In genomic region chr7:83941701-83942101, GRCm38 (mm10) we compare ENCODE assay signal across 9 mouse cellular contexts. TPM values are rescaled to one million over a fixed set of nuclear protein-coding genes. Genes with fewer than 3 reads are reported as not detected.
DNase-seq lines count a peak whose midpoint lies in the region; ATAC-seq and TF ChIP-seq lines count a peak whose summit lies in the region.
"Had no signal": no experiment of that assay in that cellular context is flagged by ENCODE, and none has a peak within 500 bp of the region (broad histone marks: within the 10 kb centered on the region; RNA-seq: fewer than 3 reads in every experiment).

No protein-coding gene starts in this region.

- H3K4me2 ChIP-seq in stomach, postnatal 0 days (replicated peaks; ENCODE audit: low read depth), result no peak overlapping the region

- H3K9ac ChIP-seq in stomach, postnatal 0 days (ENCODE audit: low read length), result no peak overlapping the region

- no peak overlapping the region for H3K27ac ChIP-seq in forebrain, embryonic 10.5 days
- H3K27ac ChIP-seq in stomach, postnatal 0 days (replicated peaks), result no peak overlapping the region

- no peak overlapping the region for H3K4me3 ChIP-seq in forebrain, embryonic 10.5 days
- no peak overlapping the region for H3K4me3 ChIP-seq in stomach, postnatal 0 days (ENCODE audit: low read depth, low read length)

- 93% methylated on average over 8 of the region's 8 CpGs for WGBS in forebrain, embryonic 10.5 days
- 77% methylated on average over 8 of the region's 8 CpGs for WGBS in stomach, postnatal 0 days

- no peak for TF ChIP-seq EP300 in stomach, postnatal 0 days (optimal IDR thresholded peaks at IDR 0.05)

- H3K36me3 ChIP-seq in forebrain, embryonic 10.5 days (replicated peaks), result no peaks in the 10 kb centered on the region
- H3K36me3 ChIP-seq in stomach, postnatal 0 days (ENCODE audit: control insufficient read depth, insufficient read depth, low read length), result no peaks in the 10 kb centered on the region

- intact Hi-C loops in left cerebral cortex, postnatal 4 days (cut with DNase I), result no loop called here

- no peaks in the 10 kb centered on the region for H3K9me3 ChIP-seq in forebrain, embryonic 10.5 days
- no peaks in the 10 kb centered on the region for H3K9me3 ChIP-seq in stomach, postnatal 0 days (ENCODE audit: control insufficient read depth, low read length)

- H3K4me1 ChIP-seq in forebrain, embryonic 10.5 days, result no peaks in the 10 kb centered on the region
- H3K4me1 ChIP-seq in stomach, postnatal 0 days (replicated peaks; ENCODE audit: control insufficient read depth, insufficient read depth), result no peaks in the 10 kb centered on the region

- no peak for ATAC-seq in stomach, postnatal 0 days (ENCODE audit: low FRiP score, low TSS enrichment)

- H3K27me3 ChIP-seq in forebrain, embryonic 10.5 days (ENCODE audit: poor library complexity, severe bottlenecking), result no peaks in the 10 kb centered on the region
- H3K27me3 ChIP-seq in stomach, postnatal 0 days (ENCODE audit: control insufficient read depth, insufficient read depth, low read length), result no peaks in the 10 kb centered on the region

- no peak for TF ChIP-seq CTCF in stomach, postnatal 0 days (IDR thresholded peaks at IDR 0.05; ENCODE audit: low read depth)

- peak; percentile 8 for DNase-seq in left cerebral cortex, adult 11 months (ENCODE audit: low spot score)
- DNase-seq in left cerebral cortex, postnatal 4 days, result no peak
- DNase-seq in brain, adult 2 months (ENCODE audit: low read depth, low spot score), result peak; percentile 93
- peak; percentile 26 for DNase-seq in fibroblast of lung, adult 2 months (ENCODE audit: low read depth)
- peak; percentile 12 for DNase-seq in right cerebral cortex, postnatal 14 days
- no peak for DNase-seq in forebrain, embryonic 10.5 days (ENCODE audit: extremely low spot score, low spot score)
- no peak for DNase-seq in kidney, adult 18-20 months
- DNase-seq in stomach, postnatal 0 days (ENCODE audit: low spot score), result no peak
- DNase-seq: kidney, adult 11 months had no signal

RNA-seq across cellular contexts. Expression of gene Mesd, which starts 57.4 kb away (rescaled TPM):
- total RNA-seq in left cerebral cortex, postnatal 4 days (2021), result 10 to 100 TPM; 55.4 to 60.3 TPM
- 102 and 106 TPM in 2 replicates for polyA plus RNA-seq in forebrain, embryonic 10.5 days (2016; fragmentation: Nextera tagmentation; extraction: Ambion mirVana)
- polyA plus RNA-seq in stomach, postnatal 0 days (2015; fragmentation: Nextera tagmentation; extraction: Ambion mirVana), result 54.7 and 62.9 TPM in 2 replicates

RNA-seq across cellular contexts. Expression of gene Tlnrd1, which starts 57.6 kb away (rescaled TPM):
- total RNA-seq in left cerebral cortex, postnatal 4 days (2021), result 10 to 100 TPM; 20.5 to 20.7 TPM
- 7.6 and 8.4 TPM in 2 replicates for polyA plus RNA-seq in forebrain, embryonic 10.5 days (2016; fragmentation: Nextera tagmentation; extraction: Ambion mirVana)
- 8.5 and 10.8 TPM in 2 replicates for polyA plus RNA-seq in stomach, postnatal 0 days (2015; fragmentation: Nextera tagmentation; extraction: Ambion mirVana)

Comparison
In these comparisons a context has a peak if more than half of its experiments do, and no peak if none do; other contexts are left out.
1. DNase-seq: peak in left cerebral cortex, adult 11 months (single experiment), brain, adult 2 months (single experiment), fibroblast of lung, adult 2 months (single experiment) and right cerebral cortex, postnatal 14 days (single experiment); none in left cerebral cortex, postnatal 4 days (single experiment), forebrain, embryonic 10.5 days (single experiment), kidney, adult 18-20 months (single experiment) and stomach, postnatal 0 days (single experiment).